Mouse (Mus musculus) small intestine, adult 2 months (tissue): Measurements from ENCODE around the gene Gcn1l1.

Experiments used
- CTCF ChIP-seq: fragments of 200-500 bp; IDR thresholded peaks from 2 replicates; pipeline ENCODE4 v1.5.1; 2012; ENCODE audit warnings: low read depth, mild to moderate bottlenecking, control low read depth, inconsistent platforms, low read length, moderate library complexity, mixed read lengths; ENCODE audit not compliant: insufficient replicate concordance, insufficient read length; ENCODE audit errors: extremely low read depth
- POLR2A ChIP-seq: fragments of 200-500 bp; IDR thresholded peaks from 2 replicates; pipeline ENCODE4 v1.6.1; 2012; ENCODE audit warnings: low read depth, mild to moderate bottlenecking, control low read depth, inconsistent platforms, low read length, moderate library complexity

GRCm38 (mm10) chr5:115634046-115634445 lies 69.0 kb downstream of the Gcn1l1 start:
- TF ChIP-seq POLR2A = no peak
- no peak for TF ChIP-seq CTCF
